Mouse (Mus musculus): ENCODE data around the gene Rnf26.

Gene Rnf26

GRCm38 (mm10) chr9:44113105-44113789 is at the start of gene Rnf26, which contains the start of gene Gm49380:
TSS of gene Rnf26 (minus strand) at chr9:44113517.
TSS of gene Gm49380 (minus strand) at chr9:44113500.
- peak; percentile 98 for DNase-seq (ENCODE audit: low read depth)

DNA sequence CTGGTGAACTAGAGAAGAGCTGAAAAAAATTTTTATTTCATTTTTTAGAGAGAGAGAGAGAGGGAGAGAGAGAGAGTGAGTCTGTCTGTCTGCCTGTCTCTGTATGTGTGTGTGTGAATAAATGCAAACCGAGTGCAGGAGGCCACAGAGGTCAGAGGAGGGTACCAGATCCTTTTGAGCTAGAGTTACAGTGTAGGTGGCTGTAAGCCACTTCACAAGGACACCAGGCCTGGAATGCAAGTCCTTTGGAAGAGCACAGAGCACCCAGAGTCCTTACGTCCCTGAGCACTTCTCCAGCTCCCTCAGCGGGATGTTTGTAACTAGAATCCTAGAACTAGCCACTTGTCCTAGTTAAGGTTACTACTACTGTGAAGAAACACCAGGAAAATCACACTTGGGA is 46.6 kb upstream of the Rnf26 start:
- DNase-seq (ENCODE audit: low read depth) = no peak

DNA sequence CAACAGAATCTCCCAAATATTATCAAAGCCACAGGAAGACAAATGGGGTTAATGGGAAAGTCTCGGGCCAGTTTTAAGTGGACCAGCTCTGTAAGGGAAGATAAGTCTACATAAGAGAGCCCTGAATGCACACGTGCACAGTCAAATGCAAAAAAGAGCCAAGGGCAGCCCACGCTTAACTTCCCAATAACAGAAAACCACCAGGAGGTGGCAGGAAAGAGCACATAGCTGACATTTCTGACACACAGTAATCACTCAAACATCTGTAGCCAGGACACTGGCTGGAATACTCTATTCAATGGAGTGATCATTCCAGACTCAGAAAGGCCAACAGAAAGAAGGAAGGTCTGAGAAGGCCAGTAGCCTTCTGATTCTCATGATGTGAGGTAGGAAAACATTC is 34.0 kb upstream of the Rnf26 start:
- DNase-seq (ENCODE audit: low read depth) = peak; percentile 44

DNA sequence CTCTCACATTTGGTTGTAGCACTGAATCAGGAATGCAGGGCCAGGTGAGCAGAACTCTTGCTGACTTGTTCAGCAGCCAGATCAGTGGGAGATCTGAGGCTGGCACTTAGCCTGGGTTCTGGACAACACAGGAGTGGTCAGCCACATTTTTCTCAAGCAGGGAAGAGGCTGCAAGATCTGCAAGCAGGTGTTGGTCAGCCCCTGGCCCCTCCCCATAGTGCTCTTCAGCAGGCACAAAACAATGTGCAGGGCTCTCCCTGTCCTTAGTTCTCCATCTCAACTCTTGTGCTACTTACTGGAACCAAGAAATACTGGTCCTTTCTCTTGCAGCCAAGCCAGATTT is 31.4 kb upstream of the Rnf26 start:
- DNase-seq (ENCODE audit: low read depth) = no peak

GRCm38 (mm10) chr9:44144023-44144717 is 30.9 kb upstream of the Rnf26 start:
- no peak for DNase-seq (ENCODE audit: low read depth)

- no peak for DNase-seq (ENCODE audit: low read depth)
These were observed 30.1 kb upstream of the Rnf26 start for GRCm38 (mm10) chr9:44143421-44143820.

GRCm38 (mm10) chr9:44141951-44142350 is 28.6 kb upstream of the Rnf26 start:
- DNase-seq (ENCODE audit: low read depth) = no peak

DNA sequence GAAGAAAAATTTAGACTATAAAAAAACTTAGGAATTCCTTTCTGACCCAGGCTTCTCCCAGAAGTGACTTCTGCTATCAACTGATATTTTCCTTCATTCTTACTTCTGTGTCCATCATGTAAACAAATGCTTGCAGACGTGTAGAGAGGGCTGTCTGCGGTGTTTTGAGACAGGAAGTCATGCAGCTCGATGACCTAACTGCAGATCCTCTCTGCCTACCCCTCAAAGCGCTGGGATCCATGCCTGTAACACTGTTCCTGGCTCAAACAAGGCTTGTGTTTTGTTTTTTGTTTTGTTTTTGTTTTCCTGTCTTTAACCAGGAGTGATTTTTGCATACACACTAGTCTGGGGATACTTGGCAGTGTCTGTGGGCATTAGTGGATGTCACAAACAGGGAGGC is 24.5 kb upstream of the Rnf26 start:
- no peak for DNase-seq (ENCODE audit: low read depth)

DNA sequence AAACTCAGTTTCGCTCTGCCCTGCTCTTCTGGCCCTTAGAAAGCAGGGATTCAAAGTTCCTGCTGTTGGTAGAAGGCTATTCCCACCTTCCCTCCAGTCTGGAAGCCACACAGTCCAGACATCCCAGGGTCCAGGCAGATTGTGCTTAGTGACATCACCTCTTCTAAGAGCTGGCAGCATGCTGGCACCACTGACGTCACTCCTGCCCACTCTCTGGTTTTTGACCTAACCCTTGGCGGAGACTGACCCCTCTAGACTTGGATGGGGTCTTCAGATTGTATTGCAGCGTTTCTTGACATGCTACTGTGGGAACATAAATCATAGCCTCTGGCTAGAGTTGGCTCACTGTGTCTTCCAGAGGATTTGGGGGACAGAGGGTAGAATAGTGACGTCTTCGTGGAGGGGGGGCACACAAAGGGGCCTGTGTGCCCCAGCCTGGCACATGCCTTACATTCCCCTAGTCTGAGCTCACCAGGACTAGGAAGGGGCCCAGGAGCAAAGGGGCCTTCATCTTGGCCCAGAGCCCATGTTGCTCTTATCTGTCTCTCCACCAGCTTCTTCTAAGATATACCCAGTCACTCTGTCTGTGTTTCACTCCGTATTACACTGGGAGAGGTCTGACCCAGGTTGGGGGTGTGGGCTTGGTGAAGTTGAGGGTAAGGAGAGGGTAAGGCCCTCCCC is 22.6 kb upstream of the Rnf26 start:
- no peak for DNase-seq (ENCODE audit: low read depth)

DNA sequence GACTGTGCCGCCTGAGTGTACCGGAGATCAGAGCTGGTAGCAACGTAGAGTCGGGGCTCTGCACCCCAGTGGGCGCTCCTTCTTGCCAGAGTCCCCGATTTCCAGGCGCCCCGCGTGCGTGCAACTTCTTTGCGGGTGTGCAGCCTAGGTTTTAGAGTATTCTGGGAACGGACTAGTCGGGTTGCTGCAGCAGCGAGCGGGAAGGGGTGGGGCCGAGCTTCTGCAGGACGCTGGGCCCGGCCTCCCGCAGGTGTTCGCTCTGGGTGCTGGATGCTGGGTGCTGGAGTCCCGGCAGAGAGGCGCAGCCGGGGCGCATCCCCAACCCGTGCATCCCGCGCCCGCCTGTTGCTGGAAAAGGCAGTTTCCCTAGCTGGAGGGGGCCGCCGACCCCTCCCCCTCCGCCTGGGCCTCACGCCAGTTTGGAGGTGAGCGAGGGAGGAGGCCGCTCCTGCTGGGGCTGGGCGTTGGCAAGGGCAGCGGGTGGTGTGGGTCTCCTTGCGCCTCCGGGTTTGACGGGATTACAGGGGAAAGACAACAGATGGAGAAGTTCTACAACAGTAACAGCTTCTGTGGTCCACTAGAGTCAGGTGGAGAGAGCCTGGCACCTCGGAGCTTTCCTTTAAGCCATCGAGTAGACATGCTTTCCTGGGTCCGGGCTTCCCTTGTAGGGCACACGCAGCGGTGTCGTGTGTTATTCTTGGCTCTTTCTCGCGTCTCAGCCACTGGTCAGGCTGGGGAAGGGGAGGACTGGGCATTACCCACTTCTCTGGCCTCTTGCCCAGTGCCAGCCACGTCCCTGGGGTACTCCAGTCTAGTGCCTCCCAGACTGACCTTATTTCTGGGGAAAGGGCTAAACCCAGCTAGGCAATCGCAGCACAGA is 21.8 kb upstream of the Rnf26 start:
- peak; percentile 54 for DNase-seq (ENCODE audit: low read depth)

GRCm38 (mm10) chr9:44134101-44134850 is 21.0 kb upstream of the Rnf26 start, which contains the start of gene Mcam:
TSS of gene Mcam (plus strand) at chr9:44134469.
- DNase-seq (ENCODE audit: low read depth) = no peak

DNA sequence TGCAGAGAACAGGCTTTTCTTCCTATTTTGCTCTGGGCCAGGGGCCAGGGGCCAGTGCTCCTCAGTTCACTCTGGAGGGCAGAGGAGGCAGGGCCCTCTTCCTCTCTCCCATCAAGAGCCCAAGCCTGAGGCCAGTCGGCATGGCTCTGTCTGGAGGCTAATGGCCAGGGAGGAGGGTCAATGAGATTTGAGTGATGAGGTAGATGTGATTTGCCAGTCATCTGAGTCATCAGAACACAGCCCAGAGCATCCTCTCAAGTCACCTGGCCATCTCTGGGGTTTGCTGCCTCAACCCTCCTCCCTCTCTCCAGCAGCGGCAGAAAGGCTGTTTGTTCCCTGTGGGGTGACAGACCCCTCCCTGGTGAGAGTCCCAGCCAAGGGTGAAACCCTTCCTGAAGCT is 20.0 kb upstream of the Rnf26 start:
- DNase-seq (ENCODE audit: low read depth) = no peak

DNA sequence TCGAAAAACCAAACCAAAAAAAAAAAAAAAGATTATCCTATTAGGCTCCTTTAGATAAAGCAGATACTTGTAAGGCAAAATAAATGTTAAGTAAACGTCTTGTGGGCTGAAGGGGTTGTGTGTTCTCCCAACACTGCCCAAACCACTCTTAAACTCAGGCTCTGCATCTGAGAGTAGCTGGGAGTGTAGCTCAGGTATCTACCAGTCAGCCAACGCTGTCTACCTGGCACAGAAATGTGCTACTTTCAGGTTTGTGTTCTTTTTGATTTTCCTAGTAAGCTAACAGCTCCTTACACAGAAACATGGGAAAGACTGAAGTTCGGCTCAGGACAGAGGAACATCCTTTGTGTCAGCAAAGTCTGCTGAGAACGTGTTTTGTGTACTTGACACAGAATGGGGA is 18.9 kb upstream of the Rnf26 start:
- no peak for DNase-seq (ENCODE audit: low read depth)

DNA sequence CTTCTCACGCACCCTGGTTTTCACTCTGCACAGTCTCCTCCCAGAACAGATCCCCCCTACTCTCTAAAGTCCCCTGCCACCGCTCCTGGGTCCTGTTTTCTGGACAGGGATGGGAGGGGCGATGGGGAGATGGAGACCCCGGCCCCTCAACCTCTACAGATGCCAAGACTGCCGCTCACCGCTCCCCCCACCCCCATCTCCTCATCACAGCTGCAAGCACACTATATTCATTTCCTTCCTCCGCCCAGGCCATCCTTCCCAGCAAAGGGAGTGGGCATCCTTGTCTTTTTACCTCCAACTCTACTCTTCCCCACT is 17.9 kb upstream of the Rnf26 start:
- no peak for DNase-seq (ENCODE audit: low read depth)

- DNase-seq (ENCODE audit: low read depth) = peak; percentile 50
These were observed 17.4 kb upstream of the Rnf26 start for GRCm38 (mm10) chr9:44130581-44131275.

GRCm38 (mm10) chr9:44130034-44130433 is 16.7 kb upstream of the Rnf26 start:
- peak; percentile 87 for DNase-seq (ENCODE audit: low read depth)

DNA sequence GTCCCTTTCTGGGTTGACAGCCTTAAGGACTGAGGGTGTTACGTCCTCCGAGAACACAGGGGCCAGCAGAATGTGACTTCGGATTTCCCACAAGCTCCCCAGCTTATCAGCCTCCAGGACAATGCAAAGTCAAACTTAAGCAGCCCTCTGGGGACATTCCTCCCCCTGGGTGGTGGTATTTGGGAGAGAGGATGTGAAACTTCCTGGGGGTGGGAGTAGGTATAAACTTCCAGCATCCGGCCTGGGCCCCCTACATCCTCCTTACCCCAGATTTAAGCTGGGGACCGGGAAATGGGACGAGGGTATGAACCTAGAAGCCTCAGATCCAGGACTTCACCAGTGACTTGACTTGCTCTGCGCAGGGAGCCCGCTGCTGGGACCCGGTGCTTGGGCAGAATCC is 16.3 kb upstream of the Rnf26 start:
- DNase-seq (ENCODE audit: low read depth) = no peak

DNA sequence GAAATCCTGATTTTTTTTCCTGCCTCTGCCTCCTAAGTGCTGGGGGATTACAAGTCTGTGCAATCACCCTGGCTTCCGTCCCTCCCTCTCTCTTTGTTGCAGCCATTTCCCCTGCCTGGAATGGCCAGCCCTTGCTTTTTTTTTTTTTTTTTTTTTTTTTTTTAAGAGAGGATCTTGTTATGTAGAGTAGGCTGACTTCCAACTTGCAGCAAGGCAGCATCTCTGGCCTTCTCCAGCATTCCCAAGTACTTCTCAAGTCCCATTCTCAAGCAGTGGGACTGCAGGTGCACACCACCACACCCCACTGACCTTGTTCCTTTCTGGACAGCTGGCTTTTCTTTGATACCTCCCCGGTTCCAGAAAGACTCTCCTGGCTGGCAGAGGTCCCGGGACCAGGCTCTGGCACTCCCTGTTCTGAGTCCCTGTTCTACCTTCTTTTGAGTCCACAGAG is 14.1 kb upstream of the Rnf26 start:
- DNase-seq (ENCODE audit: low read depth) = no peak

- DNase-seq (ENCODE audit: low read depth) = no peak
These were observed 13.4 kb upstream of the Rnf26 start for GRCm38 (mm10) chr9:44126746-44127145.

DNA sequence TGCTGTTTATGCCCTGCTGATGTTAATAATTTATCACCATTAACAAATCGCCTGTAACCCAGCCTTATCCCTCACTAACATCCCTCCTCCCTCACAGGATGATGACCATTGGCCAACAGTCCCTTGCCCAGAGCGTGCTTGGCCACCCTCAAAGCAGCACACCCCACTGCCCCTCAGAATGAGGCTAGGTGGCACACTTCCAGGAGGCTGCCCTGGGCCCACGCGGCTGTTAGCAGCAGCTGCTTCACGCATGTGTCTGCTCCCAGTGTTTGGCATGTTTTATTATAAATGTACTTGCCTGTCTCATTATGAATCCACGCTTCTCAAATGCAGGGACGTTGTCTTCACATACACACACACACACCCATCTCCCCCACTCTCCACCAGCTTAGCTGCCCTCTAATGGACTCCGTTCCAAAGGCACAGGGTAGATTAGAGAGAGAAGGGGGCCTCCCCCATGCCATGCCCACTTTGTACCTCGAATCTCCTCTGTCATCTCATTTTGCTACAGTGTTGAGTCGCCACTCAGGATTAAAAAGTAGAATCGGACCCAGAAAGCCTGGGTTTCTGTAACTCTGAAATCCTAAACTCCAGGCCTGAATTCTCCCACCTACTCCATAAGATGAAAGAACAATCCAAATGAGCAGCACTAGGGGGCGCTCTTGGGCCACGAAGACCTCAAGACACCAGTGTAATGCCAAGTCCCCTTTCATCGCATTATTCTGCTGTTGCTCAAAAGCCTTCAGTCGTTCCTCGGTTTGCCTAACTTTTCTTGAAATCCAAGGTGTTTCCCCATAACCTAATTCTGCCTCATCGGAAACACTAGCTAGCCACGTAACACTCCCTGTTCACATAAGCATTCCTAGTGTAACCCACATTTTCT is 12.5 kb upstream of the Rnf26 start:
- peak; percentile 93 for DNase-seq (ENCODE audit: low read depth)

Measured in naive thymus-derived CD4-positive, alpha-beta T cell, adult 2 months (primary cell).